Mouse (Mus musculus) bone marrow macrophage, adult 2 months (primary cell): ENCODE measurements around the gene Kcnip2.

ENCODE experiments used
- CTCF ChIP-seq: IDR thresholded peaks from 2 replicates; pipeline ENCODE4 v1.5.1; 2012; ENCODE audit warnings: low read depth, mild to moderate bottlenecking, low read length, moderate library complexity
- POLR2A ChIP-seq: IDR thresholded peaks from 2 replicates; pipeline ENCODE4 v1.6.1; 2012; ENCODE audit warnings: mild to moderate bottlenecking, low read depth, low read length, borderline replicate concordance

GRCm38 (mm10) chr19:45781676-45782075, 34.2 kb downstream of the Kcnip2 start:
- TF ChIP-seq POLR2A (no peak), CTCF (no peak)
